Mouse (Mus musculus) induced T-regulatory cell, adult 2 months (primary cell): ENCODE results near the gene Cep152.
A peak's percentile ranks its signal among the peaks of the same experiment; 100 is the strongest.

ENCODE experiments used
- DNase-seq: peaks from one replicate; pipeline ENCODE4 v3.0.0-alpha.2; 2012; ENCODE audit warnings: low read depth

Cep152 gene

DNA sequence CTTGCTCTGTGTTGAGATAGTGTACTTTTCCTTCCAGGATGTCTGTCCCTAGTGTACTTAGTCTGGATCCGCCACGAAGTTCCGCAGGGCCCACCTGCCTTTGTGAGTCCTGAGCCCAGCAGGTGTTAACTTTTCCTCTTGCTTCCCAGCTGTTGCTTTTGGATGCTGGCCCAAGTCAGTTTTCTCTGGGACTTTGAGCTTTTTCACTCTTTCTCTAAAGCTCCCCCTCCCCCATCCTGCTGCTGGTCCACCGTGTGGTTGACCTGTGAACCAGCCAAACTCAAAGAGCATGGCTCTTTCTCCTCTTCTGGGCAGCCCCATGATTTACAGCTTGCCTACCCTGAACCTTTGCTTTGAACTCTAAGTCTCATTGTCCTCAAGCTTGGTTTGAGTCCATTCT, 1.6 kb upstream of the Cep152 start:
- peak; percentile 5 for DNase-seq

DNA sequence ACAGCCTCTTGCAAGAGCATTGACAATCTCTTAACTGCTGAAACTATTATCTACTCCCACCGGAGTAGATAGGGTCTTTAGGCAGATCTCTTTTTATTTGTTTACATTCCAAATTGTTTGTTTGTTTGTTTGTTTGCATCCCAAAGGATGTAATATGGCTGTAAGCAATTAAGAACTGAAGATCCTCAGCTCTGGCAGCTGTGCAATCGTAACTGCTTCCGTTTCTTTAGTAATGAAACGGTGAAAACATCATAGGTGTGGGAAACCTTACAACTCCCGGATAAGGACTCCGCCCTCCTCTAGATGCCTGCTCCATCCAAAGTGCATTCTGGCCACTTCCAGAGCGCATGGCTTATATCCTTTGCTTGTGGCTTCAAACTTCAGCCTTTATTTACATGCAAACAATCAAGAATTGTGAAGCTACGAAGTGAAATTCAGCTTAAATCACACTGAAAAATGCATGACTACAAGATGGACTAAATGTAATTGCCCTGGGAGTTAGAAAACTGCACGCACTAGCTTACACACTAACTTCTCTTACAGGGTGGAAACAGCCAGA, 707 bp downstream of the Cep152 start:
- peak; percentile 53 for DNase-seq

DNA sequence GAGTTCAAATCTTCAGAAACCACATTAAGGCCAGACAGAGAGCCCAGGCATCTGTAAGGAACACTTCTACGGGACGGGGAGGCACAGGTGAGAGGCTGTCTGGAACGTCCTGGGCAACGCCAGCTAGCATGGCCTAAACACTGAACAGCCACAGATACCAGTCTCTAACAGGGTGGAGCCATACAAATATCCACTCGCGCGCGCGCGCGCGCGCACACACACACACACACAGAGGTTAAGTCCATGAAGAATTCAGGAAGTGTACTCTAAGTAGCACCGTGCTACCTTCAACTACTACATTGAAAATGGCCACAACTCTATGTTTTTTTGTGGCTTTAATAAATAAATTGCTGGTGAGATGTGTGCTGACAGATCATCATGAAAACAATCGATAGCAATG, 1.7 kb downstream of the Cep152 start:
- peak; percentile 14 for DNase-seq

DNA sequence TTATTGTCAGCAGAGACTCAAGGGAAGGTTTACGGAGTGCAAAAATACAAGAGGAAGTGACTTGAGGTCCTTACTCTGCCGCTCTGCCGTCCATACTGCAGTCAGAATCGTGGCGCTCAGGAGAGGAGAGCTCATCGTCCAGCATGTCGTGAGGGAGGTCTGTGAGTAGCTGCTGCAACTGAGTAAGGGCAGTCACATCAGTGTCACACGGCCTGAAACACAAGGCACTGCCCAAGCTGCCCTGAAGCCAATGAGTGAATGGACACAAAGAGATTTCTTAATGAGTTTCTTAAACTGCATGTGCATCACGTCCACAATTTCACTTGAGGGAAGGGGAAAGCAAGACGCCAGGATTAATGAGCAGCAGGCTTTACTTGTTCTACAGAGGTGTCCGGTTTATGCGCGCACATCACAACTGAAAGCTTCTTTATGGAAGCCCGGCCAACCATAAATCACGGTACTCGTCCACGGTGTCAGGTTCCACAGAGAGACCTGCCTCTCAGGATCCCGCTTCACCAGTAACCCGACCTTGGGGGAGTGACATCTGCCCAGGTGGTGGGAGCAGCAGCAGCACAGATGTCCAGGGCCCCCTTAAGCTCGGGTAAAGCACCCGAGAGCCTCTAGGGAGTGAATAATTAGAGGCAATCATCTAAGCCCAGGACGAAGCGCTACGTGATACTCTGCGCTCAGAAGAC, 4.6 kb downstream of the Cep152 start:
- no peak for DNase-seq

DNA sequence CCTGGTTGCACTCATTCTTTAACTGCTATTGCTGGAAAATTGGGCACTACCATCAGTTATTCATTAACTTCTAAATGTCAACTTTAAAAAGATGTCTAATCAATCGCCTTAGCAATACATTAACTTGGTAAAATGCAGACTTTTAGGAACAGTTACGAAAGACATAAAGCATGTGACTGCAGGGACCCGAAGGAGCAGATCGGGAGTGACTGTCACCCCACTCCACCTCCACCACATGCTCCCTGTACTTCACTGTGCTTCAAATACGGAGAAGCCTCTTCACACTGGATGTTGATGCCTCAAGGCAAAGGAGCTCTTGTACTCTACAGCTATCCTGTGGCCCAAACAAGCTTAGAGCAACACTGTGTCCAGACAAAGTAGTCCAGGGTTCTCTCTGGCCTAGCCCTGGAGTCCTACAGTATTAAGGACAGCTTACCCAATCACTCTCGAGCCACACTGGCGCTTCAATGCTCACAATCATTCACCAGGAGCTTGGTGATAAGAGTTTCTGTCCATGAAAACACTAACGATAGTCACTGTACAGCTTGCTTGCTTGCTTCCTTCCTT, 9.0 kb downstream of the Cep152 start:
- DNase-seq, result no peak

DNA sequence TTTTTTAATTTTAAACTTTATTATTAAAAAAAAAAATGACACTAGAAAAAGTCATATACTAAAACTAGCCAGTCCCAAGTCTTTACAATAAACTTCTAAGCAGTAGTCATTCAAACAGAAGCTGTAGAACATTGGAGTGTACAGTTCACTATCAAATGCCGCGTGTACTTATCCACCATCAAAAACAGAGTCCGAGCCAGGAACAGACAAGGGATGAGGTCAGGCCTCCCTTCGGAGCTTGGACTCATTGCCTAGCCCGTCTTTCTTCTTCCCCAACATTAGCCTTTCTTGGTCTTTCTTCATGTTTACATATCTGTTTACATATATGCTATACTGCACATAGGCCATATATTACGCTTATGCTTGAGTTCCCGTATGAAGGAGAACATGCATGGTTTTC, 9.5 kb downstream of the Cep152 start:
- DNase-seq, result no peak

DNA sequence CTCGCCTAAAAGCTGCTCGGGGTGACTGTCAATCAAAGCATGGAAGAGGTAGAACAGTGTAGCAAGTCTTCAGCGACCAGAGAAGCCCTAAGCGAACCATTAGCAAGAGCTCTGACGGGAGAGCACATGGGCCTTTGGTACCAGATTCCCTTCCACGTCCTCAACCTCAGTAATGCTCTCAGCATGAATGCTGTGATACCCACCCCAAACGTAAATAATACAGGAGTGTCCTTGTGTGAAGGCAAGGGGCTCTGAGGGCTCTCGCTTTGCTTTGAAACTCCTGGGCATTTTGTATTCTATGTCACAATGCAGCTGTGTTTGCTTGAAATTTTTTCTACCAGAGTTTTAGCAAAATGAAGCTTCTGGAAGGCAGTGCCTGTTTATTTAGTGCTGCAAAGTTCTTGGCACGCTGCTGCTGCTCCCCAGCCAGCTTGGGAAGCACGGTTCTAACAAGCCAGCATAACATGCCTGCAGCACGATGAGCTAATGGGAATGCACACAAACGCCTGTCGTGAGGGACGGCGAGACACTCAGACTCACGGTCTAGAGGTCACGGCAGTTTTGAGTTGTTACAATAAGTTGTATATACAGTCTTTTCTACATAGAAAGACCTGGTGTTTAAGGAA, 18.6 kb downstream of the Cep152 start:
- DNase-seq, result no peak

DNA sequence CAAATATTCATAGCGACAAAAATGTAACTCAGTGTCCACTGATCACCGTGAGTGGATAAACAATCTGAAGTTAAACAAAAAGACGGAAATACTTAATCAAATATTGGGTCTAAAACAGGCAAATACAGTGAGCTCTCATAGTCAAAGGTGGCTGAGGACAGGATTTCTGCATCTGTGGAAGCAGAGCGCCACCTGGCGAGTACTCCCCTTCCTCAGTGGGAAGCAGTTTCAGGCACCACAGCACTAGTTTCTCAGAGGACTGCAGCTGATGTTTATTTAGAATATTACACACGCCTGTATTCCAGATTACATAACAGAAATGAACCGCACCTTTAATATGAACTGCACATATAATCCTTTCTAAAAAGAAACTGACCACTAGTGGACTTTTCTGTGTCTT, 20.3 kb downstream of the Cep152 start:
- DNase-seq, result peak; percentile 5

DNA sequence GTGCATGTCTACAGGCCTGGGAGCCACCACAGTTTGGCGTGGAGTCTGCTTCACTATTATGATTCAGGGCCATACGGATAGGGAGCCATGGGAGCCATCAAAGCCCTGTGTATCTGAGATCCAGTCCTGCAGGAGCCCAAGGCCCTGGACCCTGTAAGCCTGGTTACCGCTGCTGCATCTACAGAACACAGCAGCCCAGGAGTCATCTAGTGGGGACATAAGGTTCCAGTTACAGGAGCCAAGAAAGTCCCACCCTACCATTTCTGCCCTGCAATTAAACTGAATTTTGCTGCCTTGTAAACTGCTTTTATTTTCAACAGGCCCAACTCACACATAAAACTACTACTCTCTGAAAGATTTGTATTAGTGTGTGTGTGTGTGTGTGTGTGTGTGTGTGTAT, 21.9 kb downstream of the Cep152 start:
- no peak for DNase-seq

DNA sequence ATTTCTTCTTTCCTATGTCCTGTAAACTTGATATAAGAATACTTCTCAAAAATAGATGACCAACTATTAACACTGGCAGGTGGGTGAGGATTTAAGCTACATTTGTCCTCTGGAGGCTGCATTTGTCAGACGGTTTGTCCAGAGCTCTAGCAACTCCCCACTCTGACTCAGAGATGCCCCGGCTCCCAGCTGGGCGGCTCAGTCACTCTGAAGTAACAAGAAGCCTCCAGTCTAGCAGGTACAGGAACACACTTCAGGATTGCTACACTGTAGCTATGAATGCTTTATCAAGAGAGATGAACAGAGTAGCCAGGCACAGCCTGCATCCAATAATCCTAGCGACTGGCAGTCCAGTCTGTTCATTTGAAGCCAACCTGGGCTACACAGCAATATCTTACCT, 26.0 kb downstream of the Cep152 start:
- DNase-seq, result no peak

DNA sequence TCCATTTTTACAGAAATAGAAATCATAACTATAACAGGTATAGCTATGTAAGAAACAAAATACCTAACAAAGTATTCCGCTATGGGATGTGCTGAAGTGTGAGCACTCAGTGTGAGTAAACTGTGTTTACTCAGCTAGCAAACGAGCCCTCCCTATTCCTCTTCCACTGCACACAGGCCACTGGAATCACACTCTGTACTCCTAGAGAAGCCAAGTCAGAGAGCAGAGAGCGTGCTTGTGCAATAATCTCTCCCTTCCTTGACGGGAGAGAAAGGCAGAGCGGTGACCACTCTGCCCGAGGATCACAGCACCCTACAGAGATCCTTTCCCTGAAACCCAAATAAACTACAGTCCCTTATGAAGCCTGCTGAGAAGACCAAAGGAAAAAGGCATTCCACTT, 26.7 kb downstream of the Cep152 start:
- no peak for DNase-seq

DNA sequence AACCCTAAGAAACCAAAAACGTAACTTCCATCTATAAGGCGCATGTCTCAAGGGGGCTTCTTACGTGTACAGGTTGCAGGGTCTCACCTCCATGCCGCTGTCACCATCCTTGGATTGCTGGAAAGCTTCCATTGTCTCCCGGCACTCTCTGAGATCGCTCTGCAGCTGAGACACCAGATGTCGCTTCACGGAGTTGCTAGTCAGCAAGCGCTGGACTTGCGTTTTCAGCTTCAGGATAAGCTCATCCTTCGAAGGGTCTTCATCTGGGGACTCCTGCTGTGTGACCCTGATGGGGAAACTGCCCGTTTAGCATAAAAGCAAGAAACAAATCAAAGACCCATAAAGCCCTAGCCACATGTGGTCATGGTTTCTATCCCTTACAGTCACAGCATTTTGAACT, 30.1 kb downstream of the Cep152 start:
- DNase-seq, result no peak

DNA sequence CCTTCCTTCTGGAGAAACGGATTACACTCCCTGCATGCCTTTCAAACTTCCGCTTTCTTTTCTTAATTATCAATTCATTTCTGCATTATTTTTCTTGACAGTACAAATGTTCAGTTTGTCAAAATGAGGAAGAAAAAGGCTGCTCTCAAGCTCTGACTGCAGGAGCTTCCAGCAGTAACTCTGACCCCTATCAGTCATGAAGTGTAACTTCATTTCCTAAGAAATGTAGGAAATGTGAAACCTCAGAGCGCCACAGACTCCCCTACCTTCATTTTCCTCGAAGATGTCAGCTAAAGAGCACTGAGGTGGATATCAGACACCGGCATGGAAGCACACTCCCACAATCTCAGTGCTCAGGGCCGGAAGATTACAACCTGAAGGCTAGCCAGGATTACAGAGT, 30.8 kb downstream of the Cep152 start:
- no peak for DNase-seq

DNA sequence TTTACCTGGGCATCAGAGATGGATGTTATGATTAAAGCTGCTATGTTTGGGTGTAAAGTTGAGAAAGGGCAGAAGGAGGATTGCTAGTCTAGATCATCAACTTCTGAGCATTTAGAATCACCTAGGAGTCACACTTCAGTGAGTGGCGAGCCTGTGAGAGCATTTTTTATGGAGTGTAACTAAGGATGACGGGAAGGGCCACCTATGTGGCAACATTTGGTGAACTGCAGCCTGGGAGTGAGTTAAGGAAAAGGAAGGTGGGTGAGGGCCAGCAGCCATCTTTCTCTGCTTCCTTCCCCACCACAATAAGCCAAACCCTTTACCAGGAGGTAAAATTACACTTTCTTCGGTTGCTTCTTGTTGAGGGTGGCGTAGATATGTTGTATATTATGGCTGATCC, 33.0 kb downstream of the Cep152 start:
- DNase-seq, result no peak

DNA sequence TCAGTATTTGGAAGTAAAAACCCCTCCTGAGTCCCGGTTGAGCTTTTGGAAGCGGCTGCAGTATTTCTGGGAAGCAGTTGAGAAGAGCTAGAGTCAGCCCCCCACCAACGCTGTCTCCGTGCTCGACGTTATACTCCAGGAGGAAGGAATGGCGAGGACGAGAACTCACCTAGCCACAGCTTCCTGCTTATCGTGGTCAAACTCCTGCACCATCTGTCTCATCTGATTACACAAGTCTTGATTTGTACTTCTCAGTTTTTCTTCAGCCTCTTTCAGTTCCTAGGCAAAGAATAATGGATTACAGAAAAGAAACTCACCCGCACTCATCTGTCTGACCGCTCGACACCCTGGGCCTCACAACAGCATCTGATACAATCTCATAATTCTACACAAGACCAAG, 35.6 kb downstream of the Cep152 start:
- DNase-seq, result no peak

DNA sequence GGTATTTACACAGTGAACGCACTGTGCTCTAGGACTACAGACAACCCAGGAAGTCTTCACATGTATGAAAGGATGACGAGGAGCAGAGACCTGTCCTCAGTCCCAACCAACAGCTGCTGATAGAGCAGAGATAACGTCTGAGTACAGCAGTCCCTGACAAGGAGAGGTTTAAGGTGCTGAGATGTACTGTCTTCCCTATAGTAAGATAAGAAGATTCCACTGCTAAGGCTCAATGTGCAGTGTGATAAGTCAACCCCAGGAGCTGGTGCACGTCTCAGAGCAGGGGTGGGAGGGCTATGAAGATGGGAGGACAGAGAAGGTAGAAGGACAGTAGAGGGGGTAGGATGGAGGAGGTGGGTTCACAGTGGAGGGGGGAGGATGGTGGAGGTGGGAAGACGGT, 43.8 kb downstream of the Cep152 start:
- DNase-seq, result no peak

DNA sequence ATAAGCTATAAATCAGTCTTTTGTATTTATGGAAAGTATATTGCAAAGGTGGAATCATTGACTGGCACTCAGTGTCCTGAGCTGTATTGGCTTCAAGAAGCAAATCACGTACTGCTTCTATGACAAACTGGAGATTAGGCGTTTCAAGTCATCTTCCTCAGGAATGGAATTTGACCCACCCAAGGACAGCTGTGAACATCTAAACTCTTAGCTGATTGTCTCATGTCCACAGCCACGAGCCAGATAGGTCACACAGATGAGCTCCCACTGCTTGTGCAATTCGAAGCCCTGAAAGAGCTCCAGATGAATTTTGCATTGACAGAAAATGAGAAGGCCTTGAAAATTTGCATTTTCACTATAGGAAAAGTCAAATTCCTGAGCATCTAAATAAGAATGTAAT, 47.2 kb downstream of the Cep152 start:
- DNase-seq, result no peak

DNA sequence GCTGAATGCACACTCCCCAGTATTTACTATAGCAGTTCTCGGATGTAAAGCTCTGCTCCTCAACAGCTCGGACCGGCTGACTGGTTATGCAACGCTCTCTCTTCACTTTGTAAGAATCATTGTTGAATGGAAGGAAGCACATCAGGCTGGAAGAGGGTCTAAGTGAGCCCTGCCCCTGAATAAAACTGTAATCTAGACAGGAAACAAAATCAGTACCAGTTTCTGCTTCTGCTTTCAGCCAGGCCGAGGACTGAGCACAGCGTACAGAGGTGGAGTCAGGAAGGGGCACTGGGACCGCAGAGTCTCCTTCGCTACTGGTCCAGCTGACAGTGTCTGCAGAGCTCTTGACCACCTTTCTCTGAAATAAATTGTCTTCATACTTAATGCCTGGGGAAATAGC, 48.4 kb downstream of the Cep152 start:
- no peak for DNase-seq

DNA sequence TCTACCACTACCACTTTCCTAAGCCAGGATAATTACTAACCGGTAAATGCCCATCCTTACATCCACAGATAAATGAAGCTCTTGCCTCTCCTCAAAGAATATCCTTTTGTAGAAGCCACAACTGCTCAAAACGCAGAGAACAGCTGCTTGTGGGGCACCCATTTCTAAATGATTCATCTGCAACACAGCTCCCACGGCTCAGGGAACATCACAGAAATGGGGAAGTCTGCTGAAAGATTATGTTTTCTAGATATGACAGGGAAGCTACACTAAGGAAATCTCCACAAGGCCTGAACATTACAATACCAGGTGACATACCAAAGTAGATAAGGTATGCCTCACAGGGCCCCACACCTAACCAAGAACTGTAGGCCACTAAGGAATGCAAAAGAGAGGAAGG, 49.1 kb downstream of the Cep152 start:
- DNase-seq, result no peak

DNA sequence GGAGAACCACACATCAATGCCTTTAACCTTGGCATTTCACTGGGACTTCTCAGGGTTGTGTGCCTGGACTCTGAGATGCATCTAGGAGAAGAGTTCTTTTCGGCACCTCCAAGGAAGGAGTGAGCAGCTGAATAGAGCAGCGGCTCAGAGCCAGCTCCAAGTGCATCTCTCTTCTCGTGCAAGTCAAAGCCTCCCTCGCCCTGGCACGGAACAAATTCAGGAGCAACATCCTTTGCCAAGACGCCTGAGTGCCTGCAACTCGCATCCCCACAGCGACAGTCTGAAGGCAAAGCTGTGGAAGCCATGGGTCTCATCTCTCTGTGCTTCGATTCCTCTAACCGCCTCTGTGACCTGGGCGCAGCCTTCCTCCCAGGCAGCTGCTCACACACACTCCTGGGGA, 61.0 kb downstream of the Cep152 start:
- no peak for DNase-seq

DNA sequence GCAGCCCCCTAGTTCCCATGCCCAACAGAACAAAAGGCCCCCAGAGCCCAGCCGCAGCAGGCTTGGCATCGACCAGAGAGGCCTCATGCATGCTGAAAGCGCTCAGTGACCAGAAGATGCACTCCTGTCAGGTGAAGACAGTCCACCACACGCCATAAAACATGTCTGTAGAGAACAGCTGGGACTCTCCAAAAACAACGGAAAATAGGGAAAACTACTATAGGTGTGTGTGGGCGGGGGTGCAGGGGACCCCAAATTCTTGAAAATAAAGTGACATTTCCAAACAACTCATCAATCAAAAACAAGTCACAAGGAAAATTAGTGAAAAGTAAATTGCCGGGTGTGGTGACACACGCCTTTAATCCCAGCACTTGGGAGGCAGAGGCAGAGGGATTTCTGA, 62.5 kb downstream of the Cep152 start:
- DNase-seq, result no peak

DNA sequence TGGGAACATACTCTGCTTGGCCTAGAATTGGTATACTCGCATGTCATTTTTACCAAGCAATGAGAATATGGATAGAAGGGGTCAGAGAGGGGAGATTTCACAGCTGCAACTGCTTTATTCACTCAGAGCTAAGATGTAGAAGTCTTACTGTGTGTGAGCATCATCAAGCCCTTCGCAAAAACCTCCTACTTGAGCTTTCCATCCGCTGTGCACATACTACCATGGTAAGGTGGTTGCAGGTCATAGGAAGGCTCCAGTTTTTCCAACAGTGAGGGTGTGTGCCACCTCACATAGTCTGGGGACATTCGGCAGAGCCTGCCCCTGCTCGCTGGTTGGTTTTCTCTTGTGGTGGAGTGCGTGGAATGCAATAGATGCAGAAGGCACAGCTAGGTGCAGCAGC, 64.9 kb downstream of the Cep152 start:
- no peak for DNase-seq
